Mouse (Mus musculus) heart, adult 2 months (tissue): ENCODE measurements around the gene Cadm1.

Experiments used
- CTCF ChIP-seq: fragments of 200-600 bp; IDR thresholded peaks from 2 replicates; pipeline ENCODE4 v1.8.1; 2022; ENCODE audit warnings: antibody characterized with exemption, mild to moderate bottlenecking, moderate library complexity
- EP300 ChIP-seq: fragments of 200-500 bp; IDR thresholded peaks from 2 replicates; pipeline ENCODE4 v1.6.1; 2011; ENCODE audit warnings: low read depth, low read length, control low read depth; ENCODE audit not compliant: insufficient read depth

DNA sequence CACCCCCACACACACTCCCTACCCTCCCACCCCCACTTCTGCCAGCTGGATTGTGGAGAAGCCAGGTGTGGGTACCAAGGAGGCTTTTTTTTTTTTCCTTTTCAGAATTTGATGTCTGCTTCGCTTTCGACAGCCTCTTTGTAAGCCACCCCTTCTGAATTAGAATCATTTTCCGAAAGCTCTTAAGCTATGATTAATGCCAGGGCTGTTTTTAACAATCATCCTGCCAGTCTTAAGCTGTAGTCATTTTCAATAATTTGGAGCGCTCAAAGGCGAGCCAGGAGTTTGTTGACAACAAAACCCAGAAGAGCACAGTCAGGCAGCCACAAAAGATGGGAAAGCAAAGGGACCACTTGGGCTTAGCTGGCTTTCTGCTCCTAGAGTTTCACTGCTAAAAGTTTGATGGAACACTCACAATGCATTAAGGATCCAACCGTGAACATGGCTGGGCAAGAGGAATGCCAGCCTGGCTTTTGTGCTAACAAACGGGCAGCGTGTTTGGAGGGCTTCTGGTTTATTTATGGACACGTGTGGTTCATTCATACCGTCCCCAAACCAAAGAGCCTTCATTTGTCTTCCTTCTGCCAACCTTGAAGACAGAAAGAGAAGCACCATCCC lies 328.9 kb downstream of the Cadm1 start:
- TF ChIP-seq CTCF (no peak), EP300 (no peak)
